ENCODE assay signal across 23 mouse cellular contexts in genomic region chr1:154147001-154147571, GRCm38 (mm10). TPM values are rescaled to one million over a fixed set of nuclear protein-coding genes. Genes with fewer than 3 reads are reported as not detected.
"Had no signal": no experiment of that assay in that cellular context is flagged by ENCODE, and none has a peak within 500 bp of the region (broad histone marks: within the 10 kb centered on the region; RNA-seq: fewer than 3 reads in every experiment).

No protein-coding gene starts in this region.

- ATAC-seq: lung, postnatal 0 days; midbrain, embryonic 13.5 days; midbrain, embryonic 15.5 days had no signal

- DNase-seq: lung, adult 2 months; lung, postnatal 14 days; lung, postnatal 36 days; right cerebral cortex, postnatal 14 days; thymus, adult 2 months; thymus, postnatal 25 days; thymus, postnatal 4 days had no signal

- H3K36me3 ChIP-seq: lung, embryonic 15.5 days; midbrain, embryonic 13.5 days; midbrain, embryonic 15.5 days; neural tube, embryonic 12.5 days; stomach, embryonic 15.5 days had no signal

- H3K4me3 ChIP-seq: lung, embryonic 15.5 days; megakaryocyte, embryonic 14.5 days; midbrain, embryonic 13.5 days; midbrain, embryonic 15.5 days; neural tube, embryonic 12.5 days; stomach, embryonic 15.5 days had no signal

- H3K4me1 ChIP-seq: megakaryocyte, embryonic 14.5 days had no signal

- H3K9ac ChIP-seq: lung, embryonic 15.5 days; midbrain, embryonic 13.5 days; midbrain, embryonic 15.5 days; neural tube, embryonic 12.5 days; stomach, embryonic 15.5 days had no signal

- H3K27me3 ChIP-seq: lung, embryonic 15.5 days; midbrain, embryonic 13.5 days; midbrain, embryonic 15.5 days; neural tube, embryonic 12.5 days; stomach, embryonic 15.5 days had no signal

- H3K4me2 ChIP-seq: lung, embryonic 15.5 days; midbrain, embryonic 11.5 days; midbrain, embryonic 13.5 days; midbrain, embryonic 15.5 days; neural tube, embryonic 12.5 days; stomach, embryonic 15.5 days had no signal

- H3K9me3 ChIP-seq: lung, embryonic 15.5 days; megakaryocyte, embryonic 14.5 days; midbrain, embryonic 13.5 days; midbrain, embryonic 15.5 days; neural tube, embryonic 12.5 days; stomach, embryonic 15.5 days had no signal

- H3K27ac ChIP-seq: lung, embryonic 15.5 days; macrophage; midbrain, embryonic 13.5 days; midbrain, embryonic 15.5 days; neural tube, embryonic 12.5 days; stomach, embryonic 15.5 days; stomach, postnatal 0 days had no signal

RNA-seq across cellular contexts. Expression of gene Zfp648, which starts 53.9 kb away (rescaled TPM):
- total RNA-seq: midbrain, postnatal 0 days; monocyte, adult 5-6 weeks; neutrophil, adult 5-6 weeks had no signal
- polyA plus RNA-seq: lung, postnatal 0 days; macrophage; midbrain, embryonic 11.5 days; midbrain, embryonic 13.5 days; spleen, adult 2 months; stomach, embryonic 15.5 days; testis, adult 2 months; thymus, adult 2 months; urinary bladder, adult 2 months had no signal
